Comparison of ENCODE assay signal across 8 mouse cellular contexts in the genomic region with DNA sequence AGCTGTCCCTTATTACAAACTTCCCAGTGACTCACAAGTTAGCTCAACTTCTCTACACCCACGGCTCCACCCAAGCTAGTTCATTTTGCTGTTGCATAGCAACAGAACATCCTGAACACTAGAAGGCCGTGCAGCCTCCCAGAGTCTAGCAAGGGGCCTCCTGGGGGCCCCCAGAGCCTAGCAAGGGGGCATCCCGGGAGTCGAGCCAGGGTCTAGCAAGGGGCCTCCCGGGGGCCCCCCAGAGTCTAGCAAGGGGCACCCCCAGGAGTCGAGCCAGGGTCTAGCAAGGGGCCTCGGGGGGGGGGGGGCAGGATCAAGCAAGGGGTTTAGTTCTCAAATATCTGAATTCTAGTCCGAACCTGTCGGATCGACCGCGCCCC. TPM values are rescaled to one million over a fixed set of nuclear protein-coding genes. Genes with fewer than 3 reads are reported as not detected.
DNase-seq lines count a peak whose midpoint lies in the region; ATAC-seq and TF ChIP-seq lines count a peak whose summit lies in the region.

No protein-coding gene starts in this region.

- TF ChIP-seq POLR2A in myocyte (IDR thresholded peaks at IDR 0.05; ENCODE audit: insufficient read length, low read depth), result no peak

- peak; percentile 82 for DNase-seq in A20 (ENCODE audit: low read depth, low spot score)
- peak; percentile 83 for DNase-seq in adrenal gland, adult 2 months
- peak; percentile 82 for DNase-seq in heart, adult 8-10 months (ENCODE audit: low spot score)
- peak; percentile 80 for DNase-seq in splenic B cell, adult 2 months (ENCODE audit: low read depth, low spot score)

- H3K4me2 ChIP-seq in embryonic facial prominence, embryonic 13.5 days, result peak overlapping the region; percentile 64
- H3K4me2 ChIP-seq in kidney, embryonic 14.5 days (replicated peaks; ENCODE audit: low read depth, low read length), result peak overlapping the region; percentile 74
- H3K4me2 ChIP-seq in liver, embryonic 12.5 days, result peak overlapping the region; percentile 96
- peak overlapping the region; percentile 97 for H3K4me2 ChIP-seq in myocyte (ENCODE audit: low read depth)

- peak; percentile 86 for ATAC-seq in embryonic facial prominence, embryonic 13.5 days (ENCODE audit: insufficient number of reproducible peaks, insufficient read depth, low FRiP score, low TSS enrichment, low read depth)
- ATAC-seq in kidney, embryonic 14.5 days (ENCODE audit: low FRiP score, low TSS enrichment), result peak; percentile 76
- ATAC-seq in liver, embryonic 12.5 days, result peak; percentile 58

- peak overlapping the region; percentile 89 for H3ac ChIP-seq in myocyte (ENCODE audit: control insufficient read depth, insufficient read length)

- no peaks in the 10 kb centered on the region for H3K9me3 ChIP-seq in embryonic facial prominence, embryonic 13.5 days
- no peaks in the 10 kb centered on the region for H3K9me3 ChIP-seq in kidney, embryonic 14.5 days (ENCODE audit: control insufficient read depth, low read length)
- H3K9me3 ChIP-seq in liver, embryonic 12.5 days (replicated peaks), result no peaks in the 10 kb centered on the region

- H3K9ac ChIP-seq in embryonic facial prominence, embryonic 13.5 days, result peak overlapping the region; percentile 84
- H3K9ac ChIP-seq in kidney, embryonic 14.5 days (ENCODE audit: low read depth, low read length), result peak overlapping the region; percentile 75
- H3K9ac ChIP-seq in liver, embryonic 12.5 days, result peak overlapping the region; percentile 80

- H3K27me3 ChIP-seq in embryonic facial prominence, embryonic 13.5 days, result no peaks in the 10 kb centered on the region
- no peaks in the 10 kb centered on the region for H3K27me3 ChIP-seq in kidney, embryonic 14.5 days (ENCODE audit: control insufficient read depth, insufficient read depth, low read length)
- H3K27me3 ChIP-seq in liver, embryonic 12.5 days (replicated peaks), result no peaks in the 10 kb centered on the region
- no peaks in the 10 kb centered on the region for H3K27me3 ChIP-seq in myocyte (ENCODE audit: control insufficient read depth, insufficient read depth, insufficient read length)
- H3K27me3 ChIP-seq in splenic B cell, adult 2 months (ENCODE audit: control insufficient read depth, insufficient read depth, low read length, poor library complexity, severe bottlenecking), result no peaks in the 10 kb centered on the region

- peak overlapping the region; percentile 78 for H3K4me3 ChIP-seq in embryonic facial prominence, embryonic 13.5 days
- H3K4me3 ChIP-seq in kidney, embryonic 14.5 days (ENCODE audit: low read length), result peak overlapping the region; percentile 80
- peak overlapping the region; percentile 90 for H3K4me3 ChIP-seq in liver, embryonic 12.5 days
- H3K4me3 ChIP-seq in myocyte, result peak overlapping the region; percentile 69

- H3K4me1 ChIP-seq in embryonic facial prominence, embryonic 13.5 days, result peaks cover 29% of the 10 kb centered on the region
- peaks cover 10% of the 10 kb centered on the region for H3K4me1 ChIP-seq in kidney, embryonic 14.5 days (ENCODE audit: control insufficient read depth, insufficient read depth, low read length)
- H3K4me1 ChIP-seq in liver, embryonic 12.5 days, result peaks cover 22% of the 10 kb centered on the region

- WGBS in embryonic facial prominence, embryonic 13.5 days, result 0% methylated on average over 12 of the region's 12 CpGs
- under 1% methylated on average over 12 of the region's 12 CpGs for WGBS in kidney, embryonic 14.5 days
- under 1% methylated on average over 12 of the region's 12 CpGs for WGBS in liver, embryonic 12.5 days (ENCODE audit: insufficient replicate concordance)

- peaks cover 29% of the 10 kb centered on the region for H3K36me3 ChIP-seq in embryonic facial prominence, embryonic 13.5 days
- H3K36me3 ChIP-seq in kidney, embryonic 14.5 days (ENCODE audit: control insufficient read depth, insufficient read depth, low read length), result peaks cover 33% of the 10 kb centered on the region
- H3K36me3 ChIP-seq in liver, embryonic 12.5 days, result peaks cover 31% of the 10 kb centered on the region
- H3K36me3 ChIP-seq in myocyte (ENCODE audit: control insufficient read depth, insufficient read depth), result peaks cover 30% of the 10 kb centered on the region
- H3K36me3 ChIP-seq in splenic B cell, adult 2 months (ENCODE audit: control insufficient read depth, insufficient read depth, low read length, poor library complexity, severe bottlenecking), result peaks cover 13% of the 10 kb centered on the region

- peak overlapping the region; percentile 98 for H3K27ac ChIP-seq in embryonic facial prominence, embryonic 13.5 days
- H3K27ac ChIP-seq in kidney, embryonic 14.5 days (ENCODE audit: low read depth, low read length), result peak overlapping the region; percentile 97
- peak overlapping the region; percentile 91 for H3K27ac ChIP-seq in liver, embryonic 12.5 days

- H3K79me2 ChIP-seq in myocyte (ENCODE audit: control insufficient read depth, insufficient read depth), result peaks cover 21% of the 10 kb centered on the region

TF ChIP-seq in myocyte, 11 proteins besides CTCF, POLR2A, EP300 and RAD21:
- TF ChIP-seq SRF (IDR thresholded peaks at IDR 0.05; ENCODE audit: control insufficient read depth, insufficient read length, low read depth), result no peak
- TF ChIP-seq REST (IDR thresholded peaks at IDR 0.05; ENCODE audit: insufficient read depth, insufficient read length), result no peak
- no peak for TF ChIP-seq MAX (IDR thresholded peaks at IDR 0.05; ENCODE audit: low read depth)
- no peak for TF ChIP-seq E2F4 (IDR thresholded peaks at IDR 0.05; ENCODE audit: insufficient read depth)
- TF ChIP-seq MYOG (IDR thresholded peaks at IDR 0.05; ENCODE audit: control insufficient read depth in 1 of 3, insufficient read depth in 1 of 3, insufficient read length in 2 of 3, low read depth in 2 of 3), result no peak
- no peak for TF ChIP-seq TCF3 (IDR thresholded peaks at IDR 0.05; ENCODE audit: insufficient read length, low read depth)
- TF ChIP-seq MYOD1 (IDR thresholded peaks at IDR 0.05; ENCODE audit: control insufficient read depth in 1 of 3, insufficient read length in 2 of 3, low read depth in 2 of 3), result no peak
- TF ChIP-seq TCF12 (IDR thresholded peaks at IDR 0.05; ENCODE audit: insufficient read depth, poor library complexity, severe bottlenecking), result no peak
- TF ChIP-seq POLR2AphosphoS2 (IDR thresholded peaks at IDR 0.05; ENCODE audit: insufficient read length, low read depth), result no peak
- no peak for TF ChIP-seq USF1 (IDR thresholded peaks at IDR 0.05; ENCODE audit: low read depth)
- no peak for TF ChIP-seq CEBPB (IDR thresholded peaks at IDR 0.05; ENCODE audit: insufficient read depth, poor library complexity, severe bottlenecking)

RNA-seq across cellular contexts. Expression of gene Sfr1, which starts 0.8 kb away (rescaled TPM):
- total RNA-seq in adrenal gland, adult 2 months (2021), result 10 to 100 TPM; 88.4 to 89.9 TPM
- polyA plus RNA-seq in adrenal gland, adult 2 months (2012; rRNA removed), result 45.7 and 62.8 TPM in 2 replicates
- polyA plus RNA-seq in embryonic facial prominence, embryonic 13.5 days (2015; fragmentation: Nextera tagmentation; extraction: Ambion mirVana), result 283 and 318 TPM in 2 replicates
- total RNA-seq in heart, adult 8-10 months (2022), result 10 to 100 TPM; 66.5 to 80.7 (median 72.1) TPM
- 268 and 309 TPM in 2 replicates for polyA plus RNA-seq in kidney, embryonic 14.5 days (2014; fragmentation: Nextera tagmentation; extraction: Ambion mirVana)
- 126 and 129 TPM in 2 replicates for polyA plus RNA-seq in liver, embryonic 12.5 days (2016; fragmentation: Nextera tagmentation; extraction: Ambion mirVana)
- polyA plus RNA-seq in myocyte (2012; fragmentation: generic; extraction: Trizol), result 78.6 TPM

RNA-seq across cellular contexts. Expression of gene Col17a1, which starts 38.8 kb away (rescaled TPM):
- not detected for total RNA-seq in adrenal gland, adult 2 months (2021)
- 0.03 and 0.16 TPM in 2 replicates for polyA plus RNA-seq in adrenal gland, adult 2 months (2012; rRNA removed)
- 22.9 and 26.3 TPM in 2 replicates for polyA plus RNA-seq in embryonic facial prominence, embryonic 13.5 days (2015; fragmentation: Nextera tagmentation; extraction: Ambion mirVana)
- not detected for total RNA-seq in heart, adult 8-10 months (2022)
- 0.34 and 0.50 TPM in 2 replicates for polyA plus RNA-seq in kidney, embryonic 14.5 days (2014; fragmentation: Nextera tagmentation; extraction: Ambion mirVana)
- polyA plus RNA-seq in liver, embryonic 12.5 days (2016; fragmentation: Nextera tagmentation; extraction: Ambion mirVana), result 0.28 and 0.37 TPM in 2 replicates
- polyA plus RNA-seq in myocyte (2012; fragmentation: generic; extraction: Trizol), result 0.18 TPM

Comparison
In these comparisons a context has a peak if more than half of its experiments do, and no peak if none do; other contexts are left out.
1. Peak in every context shown above with its lines: DNase-seq, ATAC-seq, H3K4me3 ChIP-seq and H3K27ac ChIP-seq.
2. RNA of gene Col17a1, which starts 38.8 kb away (polyA plus RNA-seq): 22.9 to 26.3 TPM in embryonic facial prominence, embryonic 13.5 days; 0.34 to 0.50 TPM in kidney, embryonic 14.5 days, 0.28 to 0.37 TPM in liver, embryonic 12.5 days, 0.18 TPM in myocyte (single experiment) and 0.03 to 0.16 TPM in adrenal gland, adult 2 months; every median in the first group is over 10 times any median in the second.